Mouse (Mus musculus) adrenal gland, adult 10 weeks (tissue): ENCODE results near the gene Ncbp3. TPM values are rescaled to one million over a fixed set of nuclear protein-coding genes. Genes with fewer than 3 reads are reported as not detected.

ENCODE experiments used
- polyA plus RNA-seq: library from polyadenylated mRNA; stranded (reverse); fragments of 350-450 nt; fragmentation: Illumina TruSeq; extraction: RNeasy Lipid Tissue Mini Kit (QIAGEN cat#74804); gene quantifications from one replicate; pipeline ENCODE4 v1.2.3, GENCODE M21; 2014; ENCODE audit warnings: low read depth, low replicate concordance

The Ncbp3 gene
- 13.8 TPM for polyA plus RNA-seq

DNA sequence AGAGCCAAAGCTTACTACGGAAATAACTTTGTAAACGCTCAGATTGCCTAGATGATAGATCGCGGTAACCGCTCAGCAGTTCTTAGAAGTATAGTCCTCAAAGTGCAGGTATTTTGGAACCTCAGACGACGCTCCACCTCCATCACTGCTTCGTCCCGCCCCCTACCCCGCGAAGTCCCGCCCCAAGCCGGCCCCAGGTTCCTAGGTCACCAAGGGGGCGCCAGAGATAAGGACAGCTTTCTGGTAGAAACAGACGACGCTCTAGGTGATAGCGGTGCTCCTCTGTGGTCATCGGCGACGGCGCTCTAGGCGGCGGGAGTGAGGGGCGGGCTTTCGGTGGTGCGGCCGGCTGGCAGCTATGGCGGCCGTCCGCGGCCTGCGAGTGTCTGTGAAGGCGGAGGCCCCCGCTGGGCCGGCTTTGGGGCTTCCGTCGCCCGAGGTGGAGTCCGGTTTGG is at the start of gene Ncbp3:
Gene Ncbp3, plus strand, starts transcription at position 242 of the 455 bp plus-strand sequence.

DNA sequence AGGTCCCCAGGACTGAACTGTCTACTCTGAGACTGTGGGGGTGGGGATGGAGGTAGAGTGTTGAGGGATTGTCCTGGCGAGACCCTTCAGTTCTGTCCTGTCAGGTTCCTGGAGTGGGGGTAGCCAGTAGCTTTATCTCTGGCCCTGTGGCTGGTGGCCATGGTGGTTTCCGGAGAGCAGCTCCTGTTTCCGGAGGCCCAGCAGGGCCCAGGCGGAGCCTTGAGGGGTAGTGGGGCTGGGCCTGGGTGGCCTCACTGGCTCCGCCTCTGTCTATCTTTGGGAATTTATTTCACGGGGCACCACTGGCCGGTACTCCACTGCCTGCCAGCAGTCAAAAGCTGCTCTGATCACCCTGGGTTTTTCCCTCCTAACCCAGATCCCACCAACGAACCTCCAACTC is 48.8 kb upstream of the Ncbp3 start, which contains the start of gene P2rx1:
Gene P2rx1, plus strand, starts transcription at position 333 of the 400 bp plus-strand sequence.

DNA sequence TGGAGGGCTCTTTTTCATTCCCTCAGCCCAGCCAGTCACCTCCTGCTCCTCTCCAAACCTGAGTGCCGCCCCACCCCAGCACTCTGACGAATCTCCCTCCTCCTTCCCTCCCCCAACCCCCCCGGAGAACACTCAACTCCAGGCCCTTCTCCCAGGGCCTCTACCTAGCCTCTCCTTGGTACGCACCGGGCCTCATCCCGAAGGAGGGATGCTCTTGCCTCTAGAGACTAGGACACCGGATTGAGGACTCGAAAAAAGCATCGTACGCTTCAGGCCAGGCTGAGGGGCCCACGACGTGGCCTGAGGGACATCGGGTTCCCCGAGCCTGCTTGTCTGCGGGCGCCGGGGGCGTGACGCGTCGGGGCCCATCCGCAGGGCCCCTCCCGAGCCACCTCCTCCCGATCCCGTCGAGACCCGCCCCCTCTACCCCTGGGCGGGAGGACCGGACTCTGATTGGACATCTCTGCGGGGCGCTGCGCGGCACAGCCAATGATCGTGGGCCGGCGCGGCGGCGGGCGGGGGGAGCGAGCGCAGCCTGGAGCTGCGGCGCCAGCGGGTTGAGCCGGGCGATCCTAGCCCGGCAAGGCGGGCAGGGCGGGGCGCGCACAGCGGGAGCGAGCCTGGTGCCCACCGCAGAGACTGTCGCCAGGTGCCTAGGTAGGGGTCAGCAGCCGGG is 29.0 kb upstream of the Ncbp3 start, which contains the start of gene Camkk1:
Gene Camkk1, plus strand, starts transcription at position 538 of the 676 bp plus-strand sequence.

DNA sequence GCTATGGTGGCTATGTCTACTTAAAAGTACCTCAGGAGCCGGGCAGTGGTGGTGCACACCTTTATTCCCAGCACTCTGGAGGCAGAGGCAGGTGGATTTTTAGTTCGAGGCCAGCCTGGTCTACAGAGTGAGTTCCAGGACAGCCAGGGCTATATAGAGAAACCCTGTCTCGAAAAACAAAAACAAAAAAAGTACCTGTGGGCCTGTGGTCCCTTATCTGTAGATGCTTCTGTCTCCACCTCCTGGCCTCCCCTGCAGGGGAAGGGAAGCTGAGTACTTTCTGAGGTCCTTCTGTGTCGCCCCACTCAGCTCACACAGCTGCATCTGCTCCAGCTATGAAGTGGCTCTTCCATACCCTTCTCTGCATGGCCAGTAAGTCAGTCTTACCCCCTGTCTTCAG is 42.7 kb downstream of the Ncbp3 start, which contains the start of gene Itgae:
Gene Itgae, plus strand, starts transcription at position 301 of the 400 bp plus-strand sequence.

DNA sequence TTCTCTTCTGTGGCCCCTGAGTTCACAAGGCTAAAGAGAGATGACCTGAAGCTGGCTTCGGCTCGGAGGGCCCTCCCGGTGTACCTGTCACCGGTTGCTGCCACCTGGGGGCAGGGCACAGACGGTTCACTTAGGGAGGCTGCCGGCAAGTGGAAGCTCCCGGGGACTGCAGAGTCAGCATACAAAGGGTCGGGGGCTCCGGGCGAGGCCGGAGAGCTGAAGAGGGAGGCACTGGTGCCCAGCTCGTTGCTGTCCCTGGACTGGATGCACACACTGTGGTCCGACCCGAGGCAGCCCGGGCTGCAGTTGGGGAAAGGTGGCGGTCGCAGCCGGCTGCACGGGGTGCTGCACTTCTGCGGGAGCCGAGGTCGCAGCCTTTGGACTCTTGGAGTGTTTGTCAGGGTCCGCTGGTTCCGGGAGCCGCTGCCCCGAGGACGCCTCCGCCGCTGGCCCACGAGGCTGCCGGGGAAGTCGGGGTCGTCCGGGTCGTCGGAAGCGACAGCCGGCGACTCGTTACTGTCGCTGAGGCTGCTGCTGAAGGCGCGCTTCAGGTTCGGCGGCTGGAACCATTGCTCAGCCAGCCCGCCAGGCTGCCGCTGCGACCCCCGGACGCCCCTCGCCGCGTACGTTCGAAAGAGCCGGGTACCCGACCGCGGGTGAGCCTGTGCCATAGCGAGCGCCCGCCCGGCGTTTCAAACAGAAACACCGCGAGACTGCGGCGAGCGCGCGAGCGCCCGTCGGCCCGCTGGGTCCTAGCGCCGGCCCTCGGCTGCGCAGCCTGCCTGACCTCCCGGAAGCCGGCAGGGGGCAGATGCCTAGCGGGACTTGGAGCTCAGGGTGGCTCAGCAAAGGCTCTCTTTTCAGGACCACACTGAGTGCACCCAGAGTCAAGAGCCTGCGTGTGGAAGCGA is 90.3 kb downstream of the Ncbp3 start, which contains the start of gene Haspin:
Gene Haspin, minus strand, starts transcription at position 704 of the 911 bp plus-strand sequence.

Other genes with a start within 250 kb of the Ncbp3 start
- 4.1 TPM for gene Atp2a3, start 86.6 kb upstream of the Ncbp3 start, polyA plus RNA-seq
- not detected for gene P2rx1, start 48.7 kb upstream of the Ncbp3 start, polyA plus RNA-seq
- gene Camkk1, start 28.8 kb upstream of the Ncbp3 start, polyA plus RNA-seq: 0.41 TPM
- 0.17 TPM for gene Itgae, start 42.8 kb downstream of the Ncbp3 start, polyA plus RNA-seq
- gene Haspin, start 90.5 kb downstream of the Ncbp3 start, polyA plus RNA-seq: 0.58 TPM
- 1.3 TPM for gene P2rx5, start 112.6 kb downstream of the Ncbp3 start, polyA plus RNA-seq
- gene Emc6, start 129.3 kb downstream of the Ncbp3 start, polyA plus RNA-seq: 53.9 TPM
- 35.5 TPM for gene Tax1bp3, start 129.3 kb downstream of the Ncbp3 start, polyA plus RNA-seq
- gene Ctns, start 151.3 kb downstream of the Ncbp3 start, polyA plus RNA-seq: 9.3 TPM
- 4.0 TPM for gene Shpk, start 151.7 kb downstream of the Ncbp3 start, polyA plus RNA-seq
- gene Trpv1, start 186.5 kb downstream of the Ncbp3 start, polyA plus RNA-seq: 0.35 TPM
- gene Trpv3, start 219.6 kb downstream of the Ncbp3 start, polyA plus RNA-seq: 0.29 TPM